Mouse (Mus musculus) MEL (cell line): ENCODE data around the gene Nup160.

ENCODE experiments used
- CTCF ChIP-seq, 3 experiments: IDR thresholded peaks in 2 of 3; conservative IDR thresholded peaks in 1 of 3; 2 replicates each; pipeline ENCODE4 v1.5.1; 2011 to 2012; ENCODE audit warnings: low read length in 3 of 3, low read depth in 2 of 3, mild to moderate bottlenecking in 2 of 3, improper control_type of control experiment in 1 of 3, inconsistent platforms in 1 of 3, mixed read lengths in 1 of 3, moderate library complexity in 1 of 3; ENCODE audit not compliant: control insufficient read depth in 1 of 3, insufficient read depth in 1 of 3, poor library complexity in 1 of 3, severe bottlenecking in 1 of 3
- JUND ChIP-seq: IDR thresholded peaks from 2 replicates; pipeline ENCODE4 v1.6.1; 2011; ENCODE audit warnings: low read depth, mild to moderate bottlenecking, improper control_type of control experiment, low read length
- MAFK ChIP-seq: IDR thresholded peaks from 2 replicates; pipeline ENCODE4 v1.6.1; 2011; ENCODE audit warnings: low read depth, mild to moderate bottlenecking, low read length, improper control_type of control experiment, borderline replicate concordance
- MAZ ChIP-seq: IDR thresholded peaks from 2 replicates; pipeline ENCODE4 v1.6.1; 2012; ENCODE audit warnings: low read depth, mild to moderate bottlenecking, inconsistent platforms, low read length, improper control_type of control experiment
- POLR2AphosphoS2 ChIP-seq: IDR thresholded peaks from 2 replicates; pipeline ENCODE4 v1.6.1; 2011; ENCODE audit warnings: low read length, improper control_type of control experiment
- UBTF ChIP-seq: IDR thresholded peaks from 2 replicates; pipeline ENCODE4 v1.6.1; 2012; ENCODE audit warnings: low read depth, mild to moderate bottlenecking, inconsistent platforms, low read length, improper control_type of control experiment, moderate library complexity, borderline replicate concordance; ENCODE audit not compliant: insufficient read depth
- ZC3H11A ChIP-seq: IDR thresholded peaks from 2 replicates; pipeline ENCODE4 v1.6.1; 2012; ENCODE audit warnings: low read depth, mild to moderate bottlenecking, inconsistent platforms, low read length, improper control_type of control experiment

DNA sequence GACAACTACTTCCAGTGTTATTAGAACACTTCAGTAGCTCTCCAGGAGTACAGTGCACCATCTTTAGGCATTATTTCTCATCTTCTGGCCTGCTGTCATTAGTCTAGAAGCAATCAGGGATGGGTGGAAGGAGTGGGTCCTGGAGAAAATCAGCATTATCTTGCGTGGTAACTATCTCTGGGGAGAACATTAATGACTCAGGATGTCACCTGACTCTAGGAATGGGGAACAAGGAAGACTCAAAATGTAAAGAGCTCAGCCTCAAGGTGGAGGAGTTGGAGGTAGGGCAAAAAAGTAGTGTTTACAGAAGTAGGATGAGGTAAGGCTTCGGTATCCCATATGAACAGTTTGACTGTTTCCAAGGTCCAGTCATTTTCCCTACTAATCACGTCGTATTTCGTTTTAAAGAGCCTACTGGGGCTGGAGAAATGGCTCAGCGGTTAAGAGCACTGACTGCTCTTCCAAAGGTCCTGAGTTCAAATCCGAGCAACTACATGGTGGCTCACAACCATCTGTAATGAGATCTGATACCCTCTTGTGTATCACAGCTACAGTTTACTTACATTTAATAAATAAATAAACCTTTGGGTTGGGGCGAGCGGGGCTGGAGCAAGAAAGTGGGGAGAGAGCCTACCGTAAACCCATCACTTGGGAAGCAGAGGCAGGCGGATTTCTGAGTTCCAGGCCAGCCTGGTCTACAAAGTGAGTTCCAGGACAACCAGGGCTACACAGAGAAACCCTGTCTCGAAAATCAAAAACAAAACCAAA lies 67.5 kb downstream of the Nup160 start:
- TF ChIP-seq UBTF, result no peak
- no peak for TF ChIP-seq CTCF (IDR thresholded peaks at IDR 0.05 in 2 of 3, conservative IDR thresholded peaks at IDR 0.05 in 1 of 3; ENCODE audit: control insufficient read depth in 1 of 3, insufficient read depth in 1 of 3, low read depth in 2 of 3, low read length in 3 of 3, poor library complexity in 1 of 3, severe bottlenecking in 1 of 3)
- no peak; the same call in 1 of the 2 replicates for TF ChIP-seq POLR2AphosphoS2
- TF ChIP-seq MAFK, result no peak
- TF ChIP-seq JUND, result no peak
- no peak for TF ChIP-seq MAZ
- no peak for TF ChIP-seq ZC3H11A
